Mouse (Mus musculus) R1 (cell line): Measurements from ENCODE around the gene Elf2.
"Not testable (repeated sequence)": the region's sequence is repeated elsewhere in the genome, so short reads cannot be mapped to it uniquely, and the experiment has no call there.

ENCODE experiments used
- DNase-seq: peaks from one replicate; pipeline ENCODE4 v3.0.0-alpha.2; 2018; ENCODE audit warnings: low read depth, low spot score

The Elf2 gene

DNA sequence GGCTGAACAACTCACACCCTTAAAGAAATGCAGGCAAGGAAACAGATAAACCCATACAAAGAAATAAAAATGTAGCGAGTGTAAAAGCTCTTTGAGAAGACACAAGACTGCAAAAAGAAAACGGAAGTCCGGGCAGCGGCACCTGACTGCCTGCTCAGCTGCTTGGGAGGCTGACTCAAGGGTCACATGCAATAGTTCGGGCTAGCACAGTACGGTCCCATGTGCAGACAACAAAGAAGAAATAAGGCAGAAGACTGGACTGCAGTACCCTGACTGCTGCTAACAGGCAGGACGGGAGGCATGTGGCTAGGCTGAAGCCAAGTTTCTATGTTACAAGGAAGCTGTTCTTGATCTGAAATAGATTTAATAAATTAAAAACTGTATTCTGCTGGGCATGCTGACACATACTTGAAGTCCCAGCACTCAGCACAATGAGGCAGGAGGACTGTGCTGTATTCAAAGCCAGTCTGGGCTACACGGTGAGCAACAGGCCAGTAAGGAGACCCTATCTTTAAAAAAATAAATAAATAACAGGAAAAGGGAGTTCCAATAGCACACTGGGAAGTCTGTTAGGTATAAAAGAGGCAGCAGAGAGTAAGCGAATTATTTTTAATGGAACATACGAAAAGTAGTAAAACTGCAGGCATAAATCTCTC lies 7.1 kb downstream of the Elf2 start:
- DNase-seq, result no peak

DNA sequence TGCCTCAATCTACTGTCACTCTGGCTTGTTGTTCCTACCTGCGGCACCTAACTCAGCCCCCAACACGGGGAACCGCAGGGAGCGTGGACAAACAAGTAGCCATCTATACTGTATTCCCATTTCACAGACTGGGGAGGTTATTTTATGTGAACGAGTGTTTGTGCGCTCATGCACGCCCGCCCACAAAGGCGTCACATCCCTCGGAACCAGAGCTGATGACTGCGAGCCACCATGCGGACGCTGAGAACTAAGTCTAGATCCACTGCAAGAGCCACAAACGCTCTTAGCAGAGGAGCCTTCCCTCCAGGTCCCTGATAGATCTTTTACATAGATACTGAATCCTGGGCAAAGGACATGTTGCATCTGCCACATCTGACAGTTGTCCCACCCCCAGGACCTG lies 10.4 kb downstream of the Elf2 start:
- peak; percentile 26 for DNase-seq

DNA sequence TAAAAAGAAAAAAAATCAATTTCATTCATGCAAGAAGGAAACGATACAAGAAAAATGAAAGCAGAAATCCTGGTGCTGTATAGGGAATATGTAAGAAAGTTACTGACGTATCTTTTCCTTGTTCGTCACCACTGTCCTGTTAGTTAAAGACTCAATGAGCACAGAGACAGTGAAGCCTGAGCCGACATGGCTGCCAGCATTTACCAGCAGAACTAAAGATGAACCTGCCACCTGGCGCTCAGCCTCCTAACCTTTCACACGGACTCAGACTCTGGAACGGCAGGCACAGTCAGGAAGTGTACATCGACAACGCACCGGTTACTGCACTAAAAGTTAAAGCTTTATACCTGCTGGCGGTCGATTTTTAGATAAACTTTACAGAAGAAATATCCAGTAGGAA lies 11.9 kb downstream of the Elf2 start:
- DNase-seq, result no peak

DNA sequence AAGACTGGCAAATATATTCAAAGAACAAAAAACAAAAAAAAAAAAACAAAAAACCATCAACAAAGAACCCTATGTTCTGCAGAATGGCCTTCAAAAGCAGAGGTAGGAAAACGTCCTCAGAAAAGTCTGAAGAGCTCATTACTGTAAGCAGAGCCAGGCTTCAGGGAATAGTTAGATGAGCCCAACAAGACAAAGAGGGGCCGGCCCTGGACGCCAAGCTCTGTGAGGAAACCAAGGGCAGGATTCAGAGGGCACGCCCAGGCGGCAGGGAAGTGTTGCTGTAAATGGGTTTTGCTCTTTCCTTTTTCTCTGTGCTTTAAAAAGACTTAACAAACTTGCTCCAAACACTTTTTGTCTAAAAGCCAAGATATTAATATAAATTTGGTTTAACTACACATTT lies 12.6 kb downstream of the Elf2 start:
- peak; percentile 32 for DNase-seq

DNA sequence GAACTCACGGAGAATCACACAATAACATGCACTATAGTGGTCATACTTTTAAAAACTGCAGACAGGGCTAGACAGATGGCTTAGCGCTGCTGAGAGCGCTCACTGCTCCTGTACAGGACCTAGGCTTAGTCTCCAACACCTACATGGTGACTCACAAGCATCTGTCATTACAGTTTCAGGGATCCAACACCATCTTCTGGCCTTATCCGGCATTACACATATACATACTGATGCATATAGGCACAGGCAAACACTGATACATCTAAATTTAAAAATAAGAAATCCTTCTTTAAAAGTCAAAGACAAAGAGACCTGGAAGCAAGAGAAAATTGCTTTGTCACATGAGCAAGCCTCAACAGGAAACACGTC lies 13.1 kb downstream of the Elf2 start:
- DNase-seq, result peak; percentile 82

DNA sequence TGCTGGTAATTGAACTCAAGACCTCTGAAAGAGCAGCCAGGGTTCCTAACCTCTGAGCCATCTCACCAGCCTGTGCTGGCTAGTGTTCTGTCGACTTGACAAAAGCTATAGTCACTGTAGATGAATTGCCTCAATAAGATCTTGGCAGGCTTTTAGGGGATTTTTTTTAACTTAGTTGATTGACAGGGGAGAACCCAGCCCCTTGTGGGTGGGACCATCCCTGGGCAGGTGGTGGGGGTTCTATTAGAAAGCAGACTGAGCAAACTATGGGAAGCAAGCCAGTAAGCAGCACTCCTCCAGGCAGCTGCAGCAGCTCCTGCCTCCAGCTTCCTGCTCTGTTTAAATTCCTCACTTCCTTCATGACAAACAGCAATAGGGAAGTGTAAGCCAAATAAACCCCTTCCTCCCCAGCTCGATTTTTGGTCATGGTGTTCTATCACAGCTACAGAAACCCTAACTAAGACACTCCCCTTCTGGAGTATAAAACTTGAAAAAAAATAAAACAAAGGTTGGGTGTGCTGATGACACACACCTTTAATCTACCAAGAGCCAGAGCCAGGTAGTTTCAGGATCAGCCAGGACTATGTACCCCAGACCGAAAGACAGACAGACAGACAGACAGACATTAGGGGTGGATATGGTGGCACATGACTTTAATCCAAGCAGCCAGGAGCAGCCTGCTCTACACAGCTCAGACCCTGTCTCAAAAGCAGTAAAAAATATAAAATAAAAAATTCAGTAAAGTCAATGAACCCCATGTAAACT lies 13.6 kb downstream of the Elf2 start:
- DNase-seq, result no peak

DNA sequence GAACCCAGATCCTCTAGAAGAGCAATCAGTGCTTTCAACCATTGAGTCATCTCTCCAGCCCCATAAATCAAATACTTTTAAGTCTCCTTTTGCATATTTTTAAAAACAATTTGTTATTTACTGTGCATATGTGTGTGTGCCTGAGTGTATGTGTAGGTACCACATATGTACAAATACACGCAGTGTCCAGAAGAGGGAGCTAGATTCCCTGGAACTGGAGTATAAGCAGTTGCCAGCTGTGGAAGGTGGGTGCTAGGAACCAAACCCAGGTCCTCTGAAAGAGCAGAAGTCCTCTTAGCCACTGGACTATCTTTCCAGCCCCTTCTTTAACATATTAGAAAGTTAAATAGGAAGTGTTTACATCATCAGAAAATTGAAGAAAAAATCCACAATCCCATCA lies 15.0 kb downstream of the Elf2 start:
- DNase-seq, result peak; percentile 62

DNA sequence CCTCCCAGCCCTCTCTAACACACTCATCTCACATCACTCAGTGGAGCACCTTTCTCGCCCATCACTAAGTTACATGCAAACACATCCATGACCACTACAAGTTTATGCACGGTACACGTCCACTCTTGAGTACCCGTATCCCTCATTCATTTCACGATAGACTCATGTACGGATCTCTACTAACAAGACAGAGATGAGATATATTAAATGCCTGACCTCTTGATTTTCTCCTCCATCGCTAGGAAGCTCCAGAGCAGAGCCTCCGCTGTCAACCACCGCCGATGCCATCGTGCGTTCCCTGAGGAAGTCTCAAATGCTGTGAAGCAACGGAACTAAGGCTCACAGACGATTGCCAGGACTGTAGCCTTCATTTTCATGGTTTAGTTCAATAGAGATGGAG lies 17.5 kb downstream of the Elf2 start:
- no peak for DNase-seq

DNA sequence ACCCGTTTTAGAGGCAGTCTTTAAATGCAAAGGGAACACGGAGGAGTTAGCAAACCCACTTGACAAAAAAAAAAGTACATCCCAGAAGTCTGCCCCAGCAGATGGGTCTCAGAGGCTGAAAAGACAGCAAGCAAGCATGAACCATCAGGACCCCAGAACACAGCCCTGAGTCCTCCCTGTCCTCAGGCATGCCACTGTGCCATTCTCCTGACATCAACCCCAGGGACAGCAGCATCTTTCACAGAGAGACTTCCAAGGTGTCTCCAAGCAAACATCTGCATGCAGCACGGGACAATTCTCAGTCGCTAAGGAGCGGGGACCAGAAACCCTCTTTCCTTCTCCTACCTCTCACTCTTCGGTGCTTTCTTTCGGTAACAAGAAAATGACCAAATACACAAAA lies 18.1 kb downstream of the Elf2 start:
- DNase-seq, result no peak

DNA sequence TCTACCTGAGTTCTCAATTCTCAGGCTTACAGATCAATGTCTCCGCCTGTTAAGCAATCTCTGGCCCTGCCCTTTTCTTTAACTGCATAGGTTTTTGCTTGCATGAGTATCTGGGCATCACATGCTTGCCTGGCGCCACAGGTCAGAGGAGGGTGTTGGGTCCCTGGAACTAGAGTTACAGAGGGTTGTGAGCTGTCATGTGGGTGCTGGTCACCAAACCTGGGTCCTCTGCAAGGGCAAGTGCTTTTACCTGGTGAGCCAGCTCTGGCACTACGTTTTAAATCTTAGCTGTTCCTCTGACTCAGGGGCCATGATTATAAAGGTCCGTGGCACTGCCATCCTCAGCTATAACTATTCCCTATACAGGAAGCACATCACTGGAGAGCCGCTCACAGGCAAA lies 19.3 kb downstream of the Elf2 start:
- DNase-seq, result no peak

DNA sequence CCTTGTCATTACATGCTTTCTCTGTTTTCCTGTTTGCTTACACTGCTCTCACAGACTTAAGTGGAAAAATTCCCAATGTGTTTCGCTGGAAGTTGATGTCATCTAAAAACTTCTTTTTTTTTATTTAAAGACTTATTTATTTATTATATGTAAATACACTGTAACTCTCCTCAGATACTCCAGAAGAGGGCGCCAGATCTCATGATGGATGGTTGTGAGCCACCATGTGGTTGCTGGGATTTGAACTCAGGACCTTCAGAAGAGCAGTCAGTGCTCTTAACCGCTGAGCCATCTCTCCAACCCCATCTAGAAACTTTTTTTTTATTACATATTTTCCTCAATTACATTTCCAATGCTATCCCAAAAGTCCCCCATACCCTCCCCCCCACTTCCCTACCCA lies 22.4 kb downstream of the Elf2 start:
- not testable (repeated sequence) for DNase-seq

DNA sequence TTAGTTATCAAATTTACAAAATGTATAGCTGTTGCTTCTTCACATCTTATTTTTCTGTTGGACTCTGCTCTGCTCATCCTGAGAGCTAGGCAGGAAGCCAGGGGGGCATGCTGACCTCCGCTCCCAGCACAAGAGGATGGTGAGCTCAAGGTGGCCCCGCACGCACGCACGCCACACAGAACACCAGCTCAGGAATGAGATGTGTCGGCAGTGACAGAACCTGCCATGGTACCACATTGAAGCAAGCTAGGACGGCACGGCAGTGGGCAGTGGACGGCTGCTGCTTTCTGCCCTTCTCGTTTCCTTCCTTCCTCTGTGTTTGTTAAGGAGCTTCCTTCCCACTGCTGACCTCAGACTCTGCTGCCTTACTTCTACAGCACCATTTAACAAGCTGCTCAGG lies 23.6 kb downstream of the Elf2 start:
- no peak for DNase-seq

DNA sequence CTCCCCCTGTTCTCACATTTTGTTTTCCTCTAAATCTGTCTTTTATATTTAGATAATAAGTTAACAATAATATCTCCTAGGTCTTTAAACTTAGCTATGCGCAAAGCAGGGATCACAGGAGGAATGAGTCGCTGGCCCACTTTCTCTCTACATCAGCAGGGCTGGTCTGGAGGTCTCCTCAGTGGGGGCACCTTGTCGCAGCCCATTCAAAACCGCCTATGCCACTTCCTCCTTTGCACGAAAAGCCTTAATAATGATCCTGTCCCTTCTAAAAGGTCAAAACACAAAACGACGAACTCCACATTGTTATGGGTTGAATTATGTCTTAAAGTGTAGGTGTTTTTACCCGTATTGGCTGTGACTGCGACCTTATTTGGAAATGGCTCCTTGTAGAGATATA lies 28.8 kb downstream of the Elf2 start:
- no peak for DNase-seq

DNA sequence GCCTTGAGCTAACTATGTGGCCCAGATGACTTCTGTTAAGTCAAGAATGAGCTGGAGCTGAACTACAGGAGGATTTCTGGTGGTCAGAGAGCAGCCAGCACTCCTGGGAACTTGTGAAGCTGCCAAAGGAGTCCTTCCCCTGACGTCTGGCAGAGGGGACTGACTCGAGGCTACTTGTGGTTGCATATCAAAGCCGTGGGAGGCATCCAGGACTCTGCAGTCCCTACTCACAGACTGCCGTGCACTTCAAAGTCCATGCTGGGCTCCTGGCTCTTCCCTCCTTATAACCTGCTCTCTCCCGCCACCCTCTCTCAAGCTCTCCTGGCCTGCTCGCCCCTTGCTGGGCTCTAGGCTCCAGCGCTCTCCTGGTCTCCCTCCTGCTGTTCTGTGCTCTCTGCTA lies 30.4 kb downstream of the Elf2 start:
- no peak for DNase-seq

DNA sequence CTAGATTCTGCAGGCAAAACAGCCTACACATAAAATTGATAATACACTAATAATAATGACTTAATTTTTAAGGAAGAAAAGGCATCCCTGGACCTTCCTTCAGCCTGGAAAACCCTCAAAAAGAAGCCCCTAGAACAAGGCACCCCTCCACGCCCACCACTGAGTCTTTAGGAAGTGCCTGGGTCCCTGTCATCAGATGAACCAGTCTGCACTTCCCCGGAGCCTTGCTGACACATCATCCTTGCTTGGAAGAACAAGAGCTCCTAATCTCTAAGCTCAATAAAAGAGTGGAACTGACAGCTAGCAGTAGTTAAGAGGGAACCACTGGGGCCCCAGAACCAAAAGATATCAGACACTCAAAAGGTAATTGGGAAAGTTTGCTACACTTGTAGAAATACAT lies 33.8 kb downstream of the Elf2 start:
- no peak for DNase-seq

DNA sequence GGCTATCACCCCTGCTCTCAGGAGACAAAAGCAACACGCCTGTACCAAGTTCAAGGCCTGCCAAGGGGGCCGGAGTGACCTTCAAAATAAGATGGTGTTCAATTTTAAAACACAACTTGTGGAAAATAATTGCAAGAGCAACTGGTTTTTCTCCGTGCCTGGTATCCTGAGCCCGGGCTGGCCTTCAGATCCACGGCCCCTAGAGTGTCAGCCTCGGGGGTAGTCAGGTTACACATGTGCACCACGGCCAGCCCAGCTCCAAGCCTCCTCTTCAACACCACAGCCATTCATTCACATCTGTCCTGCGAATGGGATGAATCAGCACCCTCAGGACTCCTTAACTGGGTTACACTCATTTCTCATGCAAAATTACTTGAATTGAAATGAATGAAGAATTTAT lies 34.5 kb downstream of the Elf2 start:
- no peak for DNase-seq

DNA sequence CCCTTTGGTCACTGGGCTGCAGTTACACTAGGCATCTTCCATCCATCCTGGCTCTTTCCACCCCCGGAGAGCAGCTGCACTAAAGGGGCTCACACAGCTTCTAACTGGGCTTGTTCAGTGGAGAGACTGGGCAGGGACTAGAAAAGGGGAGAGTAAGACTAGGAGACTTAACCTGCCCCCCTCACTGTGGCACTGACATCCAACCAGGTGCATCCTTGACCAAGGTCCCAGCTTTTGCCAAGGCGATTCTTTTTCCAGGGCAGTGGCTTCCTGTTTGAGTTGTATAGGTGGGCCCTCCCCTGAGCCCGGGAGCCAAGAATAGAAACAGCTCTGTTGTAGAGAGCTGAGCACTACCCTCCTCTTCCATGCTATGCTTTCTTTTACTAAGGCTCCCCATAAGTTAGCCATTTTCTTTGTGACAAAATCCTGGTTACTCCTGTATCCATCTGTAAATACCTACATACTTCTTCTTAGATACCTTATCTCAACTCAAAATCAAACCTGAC lies 37.4 kb downstream of the Elf2 start:
- DNase-seq, result no peak

DNA sequence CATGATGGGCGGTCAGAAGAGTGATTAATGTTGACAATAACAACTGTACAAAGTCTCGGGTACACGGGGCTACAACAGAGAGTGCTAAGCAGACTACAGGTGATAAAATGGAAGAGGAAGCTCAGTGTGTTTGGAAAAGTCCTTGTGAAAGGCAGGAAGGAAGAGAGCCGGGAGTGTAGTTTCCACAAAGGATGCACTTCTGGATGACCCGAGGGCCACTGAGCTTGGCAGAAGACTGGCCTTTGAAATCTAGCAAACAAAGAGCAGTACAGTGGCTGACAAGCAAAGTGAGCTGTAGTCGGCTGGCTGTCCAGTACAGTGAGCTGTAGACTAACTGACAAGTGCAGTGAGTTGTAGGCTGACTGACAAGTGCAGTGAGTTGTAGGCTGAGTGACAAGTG lies 38.9 kb downstream of the Elf2 start:
- DNase-seq, result no peak

DNA sequence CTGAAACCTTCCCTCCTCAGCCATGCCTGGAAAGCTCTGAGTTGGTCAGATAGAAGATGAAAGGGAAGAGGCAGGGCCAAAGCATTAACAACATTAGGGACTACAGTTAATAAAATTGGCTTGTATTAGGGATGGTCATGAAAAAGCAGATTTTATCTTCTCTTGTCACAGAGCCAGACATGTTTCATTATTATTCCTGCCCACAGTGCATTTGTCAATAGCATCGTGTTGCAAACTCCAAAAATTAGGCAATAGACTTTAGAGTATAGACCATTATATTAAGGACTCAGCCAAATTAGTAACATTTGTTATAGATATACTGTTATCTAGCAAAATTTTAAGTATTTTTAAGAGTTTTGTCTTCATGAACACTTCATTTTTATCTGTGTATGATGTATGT lies 43.7 kb downstream of the Elf2 start:
- no peak for DNase-seq

DNA sequence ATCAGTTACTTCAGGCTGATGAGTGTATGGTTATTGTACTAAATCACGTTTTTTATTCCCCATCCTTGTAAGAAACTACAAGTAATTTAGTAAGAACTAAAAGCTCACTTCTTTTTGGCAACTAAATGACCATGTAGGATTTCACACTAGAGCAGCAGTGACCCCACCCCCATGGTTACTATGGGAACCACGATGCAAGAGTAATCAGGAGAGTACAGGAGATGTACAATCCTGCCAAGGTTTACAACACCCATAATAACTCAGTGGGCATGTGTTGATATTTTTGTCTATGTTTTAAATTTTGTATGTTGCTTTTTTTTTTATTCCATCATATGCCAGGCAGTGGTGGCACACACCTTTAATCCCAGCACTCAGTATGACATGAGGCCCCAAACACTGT lies 45.2 kb downstream of the Elf2 start:
- no peak for DNase-seq

DNA sequence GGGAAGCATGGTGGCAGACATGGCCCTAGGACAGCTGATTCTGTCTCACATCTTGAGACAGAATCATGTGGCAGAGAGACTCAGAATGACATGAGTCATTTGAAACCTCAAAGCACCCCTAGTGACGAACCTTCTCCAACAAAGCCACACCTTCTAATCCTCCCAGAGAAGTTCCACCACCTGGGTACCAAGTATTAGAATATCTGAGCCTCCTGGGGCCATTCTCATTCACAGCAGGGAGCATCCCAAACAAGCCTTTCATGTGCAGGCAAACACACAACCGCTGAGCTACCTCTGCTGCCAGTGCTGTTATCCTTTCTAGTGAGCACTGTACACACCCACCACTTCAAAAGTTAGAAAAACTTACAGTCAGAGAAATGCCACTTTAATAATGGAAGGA lies 46.2 kb downstream of the Elf2 start:
- DNase-seq, result peak; percentile 69

DNA sequence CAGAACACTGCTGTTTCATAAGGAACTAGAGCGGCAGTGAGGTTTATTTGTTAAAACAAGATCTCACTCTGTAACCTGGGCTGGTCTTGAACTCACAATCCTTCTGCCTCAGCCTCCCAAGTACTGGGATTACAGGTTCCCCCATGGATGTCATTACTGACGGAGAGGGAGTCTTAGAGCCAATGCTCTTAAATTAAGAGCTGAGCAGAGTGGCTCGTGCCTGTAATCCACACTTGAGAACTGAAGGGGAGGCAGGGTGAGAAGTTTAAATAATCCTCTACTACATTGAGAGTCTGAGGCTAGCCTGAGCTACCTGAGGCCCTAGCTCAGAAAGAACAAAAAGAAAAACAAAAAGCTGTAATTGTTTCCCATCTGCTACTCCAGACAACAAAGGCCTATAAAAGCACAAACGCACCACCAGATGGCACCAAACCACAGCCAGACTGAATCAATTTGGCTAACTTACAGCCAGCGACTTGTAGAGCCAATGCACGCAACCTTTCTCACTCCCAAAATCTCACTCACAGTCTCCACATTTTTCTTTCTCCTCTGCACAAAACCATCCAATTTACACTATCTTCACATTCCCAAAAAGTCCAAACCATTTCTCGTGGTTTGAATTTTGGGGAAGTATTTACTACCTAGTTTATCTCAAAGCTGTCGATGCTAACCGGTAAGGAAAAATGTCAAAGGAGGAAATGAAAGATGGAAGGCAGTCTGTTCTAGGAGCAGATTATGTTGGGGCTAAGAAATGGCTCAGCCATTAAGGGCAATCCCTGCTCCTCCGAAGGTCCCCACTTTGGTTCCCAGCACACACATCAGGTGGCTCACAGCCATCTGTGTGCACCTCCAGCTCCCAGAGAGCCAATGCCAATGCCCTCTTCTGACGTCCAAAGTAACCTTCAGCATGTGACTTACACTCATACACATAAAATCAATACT lies 51.3 kb downstream of the Elf2 start:
- peak; percentile 83 for DNase-seq
